Mouse (Mus musculus): ENCODE measurements at regions not wholly inside any gene's neighbourhood (a gene's known extent, or its start where the extent isn't known, plus 50 kb on each side); places are given as distances from the start of the nearest gene placed in this dataset.

- H3K4me3 ChIP-seq (ENCODE audit: insufficient read depth, low read depth, low read length): no peak overlapping the region
- H3K27me3 ChIP-seq (replicated peaks; ENCODE audit: control insufficient read depth, insufficient read depth, low read length): no peaks in the 10 kb centered on the region
Observed at GRCm38 (mm10) chr9:61790849-61791248, 123.5 kb downstream of the Rplp1 start.

GRCm38 (mm10) chr9:61789066-61789897, 125.1 kb downstream of the Rplp1 start:
- DNase-seq: no peak
- no peaks in the 10 kb centered on the region for H3K27me3 ChIP-seq (replicated peaks; ENCODE audit: control insufficient read depth, insufficient read depth, low read length)
- WGBS: 78% methylated on average over 8 of the region's 8 CpGs
- H3K36me3 ChIP-seq (ENCODE audit: control insufficient read depth, insufficient read depth, low read length): no peaks in the 10 kb centered on the region
- no peak overlapping the region for H3K27ac ChIP-seq (ENCODE audit: insufficient read depth, low read depth, low read length)
- no peak for TF ChIP-seq CTCF (conservative IDR thresholded peaks at IDR 0.05; ENCODE audit: insufficient read depth, insufficient read length, low read depth, low read length)
- TF ChIP-seq POLR2A (IDR thresholded peaks at IDR 0.05; ENCODE audit: low read depth, low read length): no peak
- no peaks in the 10 kb centered on the region for H3K4me1 ChIP-seq (ENCODE audit: control insufficient read depth, insufficient read depth, low read length)
- H3K4me3 ChIP-seq (ENCODE audit: insufficient read depth, low read depth, low read length): no peak overlapping the region

More at GRCm38 (mm10) chr9:61790849-61791248, 123.5 kb downstream of the Rplp1 start:
- no peak for TF ChIP-seq POLR2A (IDR thresholded peaks at IDR 0.05; ENCODE audit: low read depth, low read length)
- TF ChIP-seq CTCF (conservative IDR thresholded peaks at IDR 0.05; ENCODE audit: insufficient read depth, insufficient read length, low read depth, low read length): no peak
- no peaks in the 10 kb centered on the region for H3K36me3 ChIP-seq (ENCODE audit: control insufficient read depth, insufficient read depth, low read length)
- no peak overlapping the region for H3K27ac ChIP-seq (ENCODE audit: insufficient read depth, low read depth, low read length)
- DNase-seq: no peak
- no peaks in the 10 kb centered on the region for H3K4me1 ChIP-seq (ENCODE audit: control insufficient read depth, insufficient read depth, low read length)
- 74% methylated on average over 2 of the region's 2 CpGs for WGBS

- H3K36me3 ChIP-seq (ENCODE audit: control insufficient read depth, insufficient read depth, low read length): no peaks in the 10 kb centered on the region
- no peak for DNase-seq
- no peak overlapping the region for H3K4me3 ChIP-seq (ENCODE audit: insufficient read depth, low read depth, low read length)
- H3K27ac ChIP-seq (ENCODE audit: insufficient read depth, low read depth, low read length): no peak overlapping the region
- H3K4me1 ChIP-seq (ENCODE audit: control insufficient read depth, insufficient read depth, low read length): no peaks in the 10 kb centered on the region
- no peaks in the 10 kb centered on the region; the same call in 1 of the 2 replicates for H3K27me3 ChIP-seq (replicated peaks; ENCODE audit: control insufficient read depth, insufficient read depth, low read length)
- TF ChIP-seq CTCF (conservative IDR thresholded peaks at IDR 0.05; ENCODE audit: insufficient read depth, insufficient read length, low read depth, low read length) (no peak), POLR2A (IDR thresholded peaks at IDR 0.05; ENCODE audit: low read depth, low read length) (no peak)
- 85% methylated on average over 8 of the region's 8 CpGs for WGBS
Observed at GRCm38 (mm10) chr9:61781469-61781868, 132.9 kb downstream of the Rplp1 start.

- Histone ChIP-seq H3K27me3 (replicated peaks; ENCODE audit: control insufficient read depth, insufficient read depth, low read length) (no peaks in the 10 kb centered on the region; the same call in 1 of the 2 replicates), H3K4me3 (ENCODE audit: insufficient read depth, low read depth, low read length) (no peak overlapping the region), H3K4me1 (ENCODE audit: control insufficient read depth, insufficient read depth, low read length) (no peaks in the 10 kb centered on the region), H3K36me3 (ENCODE audit: control insufficient read depth, insufficient read depth, low read length) (no peaks in the 10 kb centered on the region), H3K27ac (ENCODE audit: insufficient read depth, low read depth, low read length) (no peak overlapping the region)
- DNase-seq: no peak
- 85% methylated on average over 9 of the region's 9 CpGs for WGBS
- TF ChIP-seq CTCF (conservative IDR thresholded peaks at IDR 0.05; ENCODE audit: insufficient read depth, insufficient read length, low read depth, low read length) (no peak), POLR2A (IDR thresholded peaks at IDR 0.05; ENCODE audit: low read depth, low read length) (no peak)
Observed at GRCm38 (mm10) chr9:61780186-61780939, 134.0 kb downstream of the Rplp1 start.

- no peaks in the 10 kb centered on the region for H3K4me1 ChIP-seq (ENCODE audit: control insufficient read depth, insufficient read depth, low read length)
- DNase-seq: no peak
- no peak overlapping the region for H3K4me3 ChIP-seq (ENCODE audit: insufficient read depth, low read depth, low read length)
- H3K27ac ChIP-seq (ENCODE audit: insufficient read depth, low read depth, low read length): no peak overlapping the region
- no peaks in the 10 kb centered on the region; the same call in 1 of the 2 replicates for H3K27me3 ChIP-seq (replicated peaks; ENCODE audit: control insufficient read depth, insufficient read depth, low read length)
- no peak for TF ChIP-seq CTCF (conservative IDR thresholded peaks at IDR 0.05; ENCODE audit: insufficient read depth, insufficient read length, low read depth, low read length)
- no peak for TF ChIP-seq POLR2A (IDR thresholded peaks at IDR 0.05; ENCODE audit: low read depth, low read length)
- no peaks in the 10 kb centered on the region for H3K36me3 ChIP-seq (ENCODE audit: control insufficient read depth, insufficient read depth, low read length)
Observed at GRCm38 (mm10) chr9:61779165-61779564, 135.2 kb downstream of the Rplp1 start.

- Histone ChIP-seq H3K4me3 (ENCODE audit: insufficient read depth, low read depth, low read length) (no peak overlapping the region), H3K27me3 (replicated peaks; ENCODE audit: control insufficient read depth, insufficient read depth, low read length) (no peaks in the 10 kb centered on the region), H3K4me1 (ENCODE audit: control insufficient read depth, insufficient read depth, low read length) (no peaks in the 10 kb centered on the region), H3K27ac (ENCODE audit: insufficient read depth, low read depth, low read length) (no peak overlapping the region), H3K36me3 (ENCODE audit: control insufficient read depth, insufficient read depth, low read length) (no peaks in the 10 kb centered on the region)
- TF ChIP-seq CTCF (conservative IDR thresholded peaks at IDR 0.05; ENCODE audit: insufficient read depth, insufficient read length, low read depth, low read length): no peak
- no peak for TF ChIP-seq POLR2A (IDR thresholded peaks at IDR 0.05; ENCODE audit: low read depth, low read length)
- no peak for DNase-seq
- 98% methylated on average over 2 of the region's 2 CpGs for WGBS
Observed at GRCm38 (mm10) chr9:61776446-61776845, 137.9 kb downstream of the Rplp1 start.
